Mouse (Mus musculus) ovary, postnatal 10 days (tissue): ENCODE data around the gene Olfr601.
"Not testable (repeated sequence)": the region's sequence is repeated elsewhere in the genome, so short reads cannot be mapped to it uniquely, and the experiment has no call there.

Experiments
- DNase-seq: peaks from one replicate; pipeline ENCODE4 v3.0.0; 2022; ENCODE audit warnings: low spot score

Gene Olfr601

GRCm38 (mm10) chr7:103362555-103362954 is at the start of gene Olfr601:
TSS of gene Olfr601 (minus strand) at chr7:103362655.
- DNase-seq: no peak

- not testable (repeated sequence) for DNase-seq
These were observed 44.1 kb upstream of the Olfr601 start for GRCm38 (mm10) chr7:103406521-103407055.

GRCm38 (mm10) chr7:103398981-103399380 is 36.5 kb upstream of the Olfr601 start:
- DNase-seq: no peak

GRCm38 (mm10) chr7:103397758-103398157 is 35.3 kb upstream of the Olfr601 start:
- DNase-seq: no peak

DNA sequence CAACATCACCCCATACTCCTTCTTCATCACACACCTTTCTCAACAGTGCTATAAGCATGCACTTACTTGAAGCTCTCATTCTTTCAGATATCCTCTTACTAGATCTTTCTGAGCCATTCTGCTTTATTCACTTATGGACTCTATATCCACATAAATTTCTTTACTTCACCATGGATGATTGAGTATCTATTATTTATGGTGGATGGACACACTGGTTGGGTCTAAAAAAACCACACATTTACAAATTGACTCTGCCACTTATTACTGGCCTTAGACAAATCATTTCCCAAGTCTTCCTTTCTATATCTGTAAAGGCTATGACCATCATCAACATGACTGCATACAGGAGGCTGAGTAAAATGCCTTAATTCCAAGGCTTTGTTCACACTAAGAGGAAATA is 23.6 kb upstream of the Olfr601 start, which contains the start of gene Olfr603:
Gene Olfr603, minus strand, starts transcription at position 101 of the 400 bp plus-strand sequence.
- no peak for DNase-seq

DNA sequence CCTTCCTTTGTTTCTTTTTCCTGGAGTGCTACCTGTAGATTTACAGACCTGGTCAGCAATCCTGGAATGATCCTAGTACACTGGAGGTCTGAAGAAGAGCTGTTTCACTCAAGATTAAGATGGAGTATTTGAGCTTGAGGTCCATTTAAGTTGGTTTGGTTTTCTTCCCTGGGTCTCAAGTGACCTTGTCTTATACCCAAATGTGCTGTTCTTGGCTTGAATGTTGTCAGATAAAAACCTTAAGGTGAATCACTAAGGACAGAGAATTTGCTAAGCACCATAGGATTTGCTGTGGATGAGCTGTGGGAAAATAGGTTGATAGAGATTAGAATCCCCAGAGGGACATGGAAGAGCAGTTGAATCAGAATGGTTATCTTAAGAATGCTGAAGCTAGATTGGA is 12.9 kb downstream of the Olfr601 start, which contains the start of gene Olfr600:
Gene Olfr600, minus strand, starts transcription at position 101 of the 400 bp plus-strand sequence.
- no peak for DNase-seq

GRCm38 (mm10) chr7:103335617-103336016 is 26.8 kb downstream of the Olfr601 start, which contains the start of gene Olfr599:
TSS of gene Olfr599 (plus strand) at chr7:103335917.
- no peak for DNase-seq

DNA sequence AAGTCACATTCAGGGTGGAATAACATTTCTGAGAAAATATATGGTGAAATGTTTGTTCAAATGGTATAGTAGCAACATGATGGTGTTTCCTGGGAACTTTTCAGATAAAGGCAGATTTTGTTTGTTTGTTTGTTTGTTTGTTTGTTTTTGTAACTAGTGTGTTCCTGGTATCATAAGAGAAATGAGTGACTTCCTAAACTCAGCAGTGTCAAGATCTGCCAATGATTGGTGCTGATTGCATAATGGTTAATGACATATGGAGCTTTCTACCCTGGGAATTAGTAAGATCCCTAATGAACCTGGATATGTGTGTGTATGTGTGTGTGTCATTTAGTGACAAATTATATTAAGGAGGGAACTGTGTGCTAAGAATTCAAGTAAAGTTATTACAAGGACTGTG is 39.2 kb downstream of the Olfr601 start, which contains the start of gene Olfr598:
Gene Olfr598, plus strand, starts transcription at position 301 of the 400 bp plus-strand sequence.
- DNase-seq: no peak

- DNase-seq: not testable (repeated sequence)
These were observed 46.4 kb downstream of the Olfr601 start, which contains the start of gene Olfr597 for GRCm38 (mm10) chr7:103316015-103316414. TSS of gene Olfr597 (plus strand) at chr7:103316315.
